Mouse (Mus musculus): ENCODE data around the gene Aicda. TPM values are rescaled to one million over a fixed set of nuclear protein-coding genes. Genes with fewer than 3 reads are reported as not detected.

The Aicda gene
- total and polyA plus RNA-seq, 3 experiments = 5.4 to 41.1 (median 33.3) TPM

GRCm38 (mm10) chr6:122562463-122562862 is 8.9 kb downstream of the Aicda start:
- dilution Hi-C loops (cut with MboI; ENCODE audit: extremely low pct_ligation_motif_present, extremely low pct_unique_long_range_greater_than_20kb, low sequenced_read_pairs) (no loop called here), in situ Hi-C loops (cut with MboI; ENCODE audit: low pct_ligation_motif_present, low pct_unique_long_range_greater_than_20kb, low sequenced_read_pairs) (loop anchor here (5.0 kb wide), 2 partner anchors 40 to 65 kb away; partner anchors contain the start of gene Rimklb)
- no peak overlapping the region for H3K4me2 ChIP-seq (ENCODE audit: insufficient read depth, low read depth, poor library complexity, severe bottlenecking)
- peaks cover 3 to 29% of the 10 kb centered on the region in 2 experiments; a peak in 3 of 4 replicates for H3K4me1 ChIP-seq (ENCODE audit: control insufficient read depth in 1 of 2, insufficient read depth in 2 of 2)
- H3K27ac ChIP-seq (ENCODE audit: insufficient read depth, low read depth) = no peak overlapping the region
- H3K27me3 ChIP-seq (replicated peaks) = no peaks in the 10 kb centered on the region
- peaks cover 0 to 57% of the 10 kb centered on the region in 2 experiments for H3K36me3 ChIP-seq (replicated peaks in 1 of 2; ENCODE audit: control insufficient read depth in 1 of 2, insufficient read depth in 1 of 2, low read length in 1 of 2)
- no peak for TF ChIP-seq USF2 (conservative IDR thresholded peaks at IDR 0.05; ENCODE audit: low read depth, low read length)
- no peak for TF ChIP-seq E2F4 (IDR thresholded peaks at IDR 0.05; ENCODE audit: insufficient replicate concordance, low read depth, low read length)
- peak; percentile 72 for TF ChIP-seq SMC3 (IDR thresholded peaks at IDR 0.05; ENCODE audit: low read depth, low read length)
- TF ChIP-seq CTCF (conservative IDR thresholded peaks at IDR 0.05 in 1 of 2, IDR thresholded peaks at IDR 0.05 in 1 of 2; ENCODE audit: low read depth in 2 of 2, low read length in 2 of 2) = peak; percentile 80 to 87
- TF ChIP-seq ZMIZ1 (IDR thresholded peaks at IDR 0.05; ENCODE audit: low read depth, low read length) = no peak
- no peak for TF ChIP-seq UBTF (IDR thresholded peaks at IDR 0.05; ENCODE audit: low read depth, low read length)
- no peak for TF ChIP-seq TBP (conservative IDR thresholded peaks at IDR 0.05; ENCODE audit: low read depth, low read length)
- no peak for TF ChIP-seq CHD1 (IDR thresholded peaks at IDR 0.05; ENCODE audit: low read depth, low read length)
- TF ChIP-seq KAT2A (IDR thresholded peaks at IDR 0.05; ENCODE audit: insufficient replicate concordance, low read length) = no peak
- no peak for TF ChIP-seq MYC (IDR thresholded peaks at IDR 0.05; ENCODE audit: low read depth, low read length)
- no peak for TF ChIP-seq RCOR1 (conservative IDR thresholded peaks at IDR 0.05; ENCODE audit: low read depth, low read length)
- no peak for TF ChIP-seq SIN3A (IDR thresholded peaks at IDR 0.05; ENCODE audit: low read length)
- no peak for TF ChIP-seq ZC3H11A (IDR thresholded peaks at IDR 0.05; ENCODE audit: low read depth, low read length)
- no peak for TF ChIP-seq ETS1 (conservative IDR thresholded peaks at IDR 0.05; ENCODE audit: low read depth, low read length)
- no peak for TF ChIP-seq MEF2A (IDR thresholded peaks at IDR 0.05; ENCODE audit: borderline replicate concordance, low read depth, low read length)
- TF ChIP-seq POLR2AphosphoS2 (IDR thresholded peaks at IDR 0.05; ENCODE audit: low read depth, low read length) = no peak
- no peak for TF ChIP-seq ELF1 (IDR thresholded peaks at IDR 0.05; ENCODE audit: low read depth, low read length)
- TF ChIP-seq EP300 (IDR thresholded peaks at IDR 0.05; ENCODE audit: low read length) = no peak
- no peak for TF ChIP-seq MXI1 (IDR thresholded peaks at IDR 0.05; ENCODE audit: low read depth, low read length)
- TF ChIP-seq GABPA (IDR thresholded peaks at IDR 0.05; ENCODE audit: insufficient replicate concordance, low read depth, low read length) = no peak
- TF ChIP-seq MAX (IDR thresholded peaks at IDR 0.05; ENCODE audit: low read length) = no peak
- no peak for TF ChIP-seq POLR2A (IDR thresholded peaks at IDR 0.05; ENCODE audit: low read depth, low read length)
- TF ChIP-seq ZNF384 (IDR thresholded peaks at IDR 0.05; ENCODE audit: low read depth, low read length) = peak; percentile 76
- TF ChIP-seq JUN (IDR thresholded peaks at IDR 0.05; ENCODE audit: insufficient read depth, low read depth, low read length) = no peak
- TF ChIP-seq ZKSCAN1 (IDR thresholded peaks at IDR 0.05; ENCODE audit: borderline replicate concordance, low read depth, low read length) = no peak
- no peak for TF ChIP-seq USF1 (IDR thresholded peaks at IDR 0.05; ENCODE audit: low read depth, low read length)
- TF ChIP-seq TCF12 (IDR thresholded peaks at IDR 0.05; ENCODE audit: low read depth, low read length) = no peak
- TF ChIP-seq BHLHE40 (IDR thresholded peaks at IDR 0.05; ENCODE audit: low read depth, low read length) = no peak
- TF ChIP-seq MAZ (IDR thresholded peaks at IDR 0.05; ENCODE audit: low read depth, low read length) = no peak
- no peak for TF ChIP-seq NELFE (IDR thresholded peaks at IDR 0.05; ENCODE audit: low read depth, low read length)
- TF ChIP-seq NRF1 (IDR thresholded peaks at IDR 0.05; ENCODE audit: low read depth, low read length) = no peak
- TF ChIP-seq JUND (conservative IDR thresholded peaks at IDR 0.05; ENCODE audit: low read depth, low read length) = no peak
- TF ChIP-seq RAD21 (IDR thresholded peaks at IDR 0.05; ENCODE audit: low read depth, low read length) = peak; percentile 87
- TF ChIP-seq IRF4 (IDR thresholded peaks at IDR 0.05; ENCODE audit: low read depth, low read length) = no peak
- no peak for TF ChIP-seq MAFK (IDR thresholded peaks at IDR 0.05; ENCODE audit: insufficient replicate concordance, low read length)
- no peak overlapping the region for H3K9ac ChIP-seq (ENCODE audit: insufficient read depth, low read depth)
- peaks cover 2% of the 10 kb centered on the region for H3K9me3 ChIP-seq (replicated peaks; ENCODE audit: low read length)
- no peaks in the 10 kb centered on the region for H3K79me2 ChIP-seq (replicated peaks; ENCODE audit: control insufficient read depth, extremely low read depth, insufficient read depth, poor library complexity, severe bottlenecking)
- no peak overlapping the region for H3K4me3 ChIP-seq (replicated peaks in 1 of 3; ENCODE audit: low read depth in 2 of 3, low read length in 2 of 3, poor library complexity in 1 of 3)
- peak; percentile 66 for DNase-seq (ENCODE audit: extremely low read depth)

Data from CH12.LX (cell line).